Mouse (Mus musculus) gastrocnemius, postnatal 4 days (tissue): ENCODE results near the gene Adgre4. TPM values are rescaled to one million over a fixed set of nuclear protein-coding genes. Genes with fewer than 3 reads are reported as not detected.
"Not testable (repeated sequence)": the region's sequence is repeated elsewhere in the genome, so short reads cannot be mapped to it uniquely, and the experiment has no call there.

Source experiments
- DNase-seq, 2 experiments: peaks; one replicate each; pipeline ENCODE4 v3.0.0; 2021 to 2022; ENCODE audit warnings: low spot score in 2 of 2, mixed read lengths in 2 of 2
- long read RNA-seq, 2 experiments: library from polyadenylated mRNA; stranded (forward); transcript quantifications; one replicate each; pipeline ENCODE4 v2.0.0; 2021
- total RNA-seq, 2 experiments: library from RNA; stranded (reverse); gene quantifications; 2 replicates each; pipeline ENCODE4 v1.2.3; 2021

Adgre4 gene
- total RNA-seq: under 1 TPM; 0.20 to 0.70 TPM
- long read RNA-seq, experiment 1: 0 reads
- long read RNA-seq, experiment 2: 0 reads

DNA sequence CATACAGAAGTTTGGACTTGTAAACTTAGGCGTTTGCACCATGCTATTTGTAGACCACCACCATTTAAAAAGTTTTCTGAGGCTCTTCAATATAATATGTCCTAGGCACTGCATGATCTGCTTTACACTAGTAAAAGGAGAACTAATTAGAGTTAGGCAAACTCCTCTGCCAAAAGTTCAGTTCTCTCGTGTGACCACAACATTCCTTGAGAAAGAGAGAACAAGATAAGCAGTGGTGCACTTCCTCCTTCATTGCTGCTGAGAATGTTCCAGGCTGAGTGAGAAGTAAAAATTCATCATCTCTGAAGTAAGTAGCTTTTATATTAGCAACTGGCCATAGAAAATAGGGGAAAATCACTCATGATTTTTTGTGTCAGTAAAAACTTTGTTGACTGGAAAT, at the start of gene Adgre4:
Gene Adgre4, plus strand, starts transcription at position 199 of the 400 bp plus-strand sequence.
- DNase-seq: no peak

DNA sequence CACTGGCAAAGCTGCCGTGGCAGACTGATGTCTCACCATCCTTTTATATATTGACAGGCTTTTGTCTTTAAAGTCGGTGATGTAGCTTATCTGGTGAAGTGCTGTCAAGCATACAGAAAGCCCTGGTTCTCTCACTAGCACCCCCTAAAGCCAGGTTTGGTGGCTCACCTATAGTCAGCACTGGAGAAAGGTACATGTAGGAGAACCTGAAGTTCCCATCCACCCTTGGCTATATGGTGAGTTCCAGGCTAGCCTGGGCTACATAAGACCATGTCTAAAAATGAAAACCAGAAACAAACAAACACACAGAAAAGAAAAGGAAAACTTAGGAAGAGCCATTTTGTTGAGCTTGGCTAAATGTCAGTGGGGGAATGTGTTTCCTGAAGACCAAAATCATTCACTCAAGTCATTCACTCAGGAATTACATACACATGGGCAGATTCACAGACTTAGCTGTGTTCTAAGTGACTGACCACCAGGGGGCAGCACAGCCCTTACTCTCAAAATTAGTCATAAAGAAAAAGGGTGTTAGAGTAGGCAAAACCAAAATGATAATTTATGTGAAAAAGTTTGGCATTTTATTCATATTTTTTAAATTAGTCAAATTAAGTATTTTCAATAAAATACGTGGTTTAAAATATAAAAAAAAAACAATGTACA, 47.5 kb upstream of the Adgre4 start:
- DNase-seq: peak; percentile 28 to 64

DNA sequence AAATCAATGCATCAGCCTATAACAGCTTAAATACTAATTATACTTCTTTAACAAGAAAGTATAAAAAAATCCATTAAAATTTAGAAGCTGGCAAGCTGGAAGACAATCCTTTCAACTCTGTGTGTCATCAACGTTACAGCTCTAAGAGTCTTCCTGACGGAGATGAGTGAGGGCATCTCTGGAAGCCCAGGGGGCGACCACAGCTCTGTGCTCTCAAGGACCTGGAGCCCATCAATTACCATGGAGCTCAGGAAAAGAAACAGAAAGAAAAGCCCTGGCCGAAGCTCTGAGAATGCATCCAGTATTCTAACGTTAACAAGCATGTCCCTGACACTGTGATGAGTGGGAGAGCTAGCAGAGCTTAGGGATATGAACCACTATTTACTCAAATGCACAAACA, 46.9 kb upstream of the Adgre4 start:
- no peak for DNase-seq

DNA sequence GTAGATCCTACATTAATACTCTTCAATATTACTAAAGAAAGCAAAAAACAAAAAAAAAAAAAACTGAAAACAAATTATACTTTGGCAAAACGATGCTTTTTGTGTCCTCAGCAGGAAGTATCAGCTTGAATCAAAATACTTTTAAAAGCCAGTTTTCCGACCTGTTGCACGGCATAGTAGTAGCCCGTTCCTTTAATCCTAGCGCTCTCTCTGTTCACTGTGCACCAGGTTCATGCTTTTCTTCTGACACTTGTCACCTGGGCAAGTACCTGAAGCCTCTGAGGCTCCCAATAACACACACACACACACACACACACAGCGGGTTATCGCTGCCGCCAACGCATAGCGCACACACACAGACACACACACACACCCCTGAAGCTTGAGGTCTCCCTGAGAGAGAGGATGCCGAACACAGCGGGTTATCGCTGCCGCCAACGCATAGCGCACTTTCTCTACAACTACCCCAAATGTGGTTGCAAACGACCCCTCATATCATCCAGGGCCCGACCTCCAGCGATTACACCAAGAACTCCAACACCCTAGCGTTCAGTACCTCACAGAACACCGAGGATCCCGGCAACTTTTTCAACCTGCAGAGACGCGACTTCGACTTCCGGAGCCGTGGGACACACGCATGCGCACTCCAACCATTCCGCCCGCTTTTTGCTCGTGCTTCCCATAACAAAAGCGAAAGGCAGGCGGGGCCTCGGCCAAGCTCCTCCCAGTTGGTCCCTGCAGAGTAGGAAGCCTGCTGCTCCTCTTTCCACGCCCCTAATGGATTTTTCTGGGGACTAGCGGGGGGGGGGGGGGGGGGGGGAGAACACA, 37.6 kb upstream of the Adgre4 start, which contains the start of gene Pot1b:
Gene Pot1b, minus strand, starts transcription at position 645 of the 828 bp plus-strand sequence.
- peak; percentile 95 to 97 for DNase-seq

DNA sequence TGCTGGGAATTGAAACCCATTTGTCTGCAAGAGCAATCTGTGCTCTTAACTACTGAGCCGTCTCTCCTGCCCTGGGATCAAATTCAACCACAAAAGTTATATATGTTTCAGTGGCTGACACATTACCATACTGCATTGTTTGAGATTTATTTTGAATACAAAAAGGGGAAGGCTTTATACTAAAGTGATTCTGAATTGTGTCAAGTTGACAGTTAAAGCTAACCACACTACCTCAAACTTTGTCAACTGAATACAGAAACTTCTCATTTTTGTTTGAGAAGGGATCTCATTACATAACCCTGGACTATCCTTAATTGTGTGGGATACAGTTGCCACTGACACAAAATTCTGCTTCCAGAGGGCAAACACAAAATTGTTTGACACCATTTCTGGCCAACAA, 28.5 kb upstream of the Adgre4 start:
- no peak for DNase-seq

DNA sequence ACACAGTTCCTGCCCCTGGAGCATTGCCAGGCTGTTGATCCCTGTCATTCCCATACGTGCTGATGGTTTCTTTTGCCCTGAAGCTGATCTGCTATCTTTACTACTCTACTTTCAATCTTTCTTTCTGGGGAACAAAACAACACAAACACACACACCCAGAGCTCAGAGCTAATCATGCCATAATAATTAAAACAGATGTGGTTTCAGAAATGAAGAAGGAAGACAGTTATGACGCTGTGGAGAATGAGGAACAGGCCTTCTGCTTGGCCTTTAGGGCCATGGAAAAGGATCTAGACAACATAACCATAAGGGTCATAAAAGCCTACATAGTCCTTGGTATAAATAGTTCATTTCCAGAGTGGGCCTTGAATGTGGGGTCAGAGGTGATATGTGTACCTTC, 27.5 kb upstream of the Adgre4 start:
- DNase-seq: no peak

DNA sequence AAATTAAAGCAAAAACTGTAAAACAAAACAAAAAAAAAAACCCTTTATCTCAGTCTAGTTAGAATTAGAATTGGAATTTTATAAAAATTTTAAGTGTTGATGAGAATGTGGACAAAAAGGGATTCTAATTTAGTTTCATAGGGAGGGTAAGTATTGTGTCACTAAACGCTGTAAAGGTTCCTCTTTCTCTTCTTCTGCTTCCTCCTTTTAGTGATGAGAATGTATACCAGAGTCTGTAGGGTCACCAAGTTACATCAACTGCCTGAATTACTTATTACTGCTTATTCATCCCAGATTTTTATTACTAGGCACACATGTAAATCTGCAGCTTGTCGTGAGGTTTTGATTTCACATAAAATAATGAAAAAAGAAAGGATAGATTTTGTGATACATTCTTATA, 23.6 kb upstream of the Adgre4 start:
- DNase-seq: no peak

DNA sequence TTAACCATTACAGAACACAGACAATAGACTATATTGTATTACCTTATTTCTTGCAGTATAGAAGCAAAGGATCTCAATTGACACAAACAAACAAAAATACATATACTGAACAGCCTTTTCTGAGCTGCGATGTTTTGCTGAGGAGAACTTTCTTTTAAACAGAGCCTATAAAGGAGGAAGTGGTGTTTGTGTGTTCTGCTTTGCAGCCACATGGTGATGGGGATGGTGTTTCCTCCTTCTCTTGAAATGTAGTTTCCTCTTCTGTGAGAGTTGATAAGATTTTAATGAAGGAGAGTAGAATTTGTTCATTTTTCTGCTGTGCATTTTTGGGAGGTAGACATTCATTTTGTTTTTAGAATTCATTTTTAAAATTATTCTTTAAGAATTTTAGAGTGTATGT, 13.1 kb upstream of the Adgre4 start:
- no peak for DNase-seq

DNA sequence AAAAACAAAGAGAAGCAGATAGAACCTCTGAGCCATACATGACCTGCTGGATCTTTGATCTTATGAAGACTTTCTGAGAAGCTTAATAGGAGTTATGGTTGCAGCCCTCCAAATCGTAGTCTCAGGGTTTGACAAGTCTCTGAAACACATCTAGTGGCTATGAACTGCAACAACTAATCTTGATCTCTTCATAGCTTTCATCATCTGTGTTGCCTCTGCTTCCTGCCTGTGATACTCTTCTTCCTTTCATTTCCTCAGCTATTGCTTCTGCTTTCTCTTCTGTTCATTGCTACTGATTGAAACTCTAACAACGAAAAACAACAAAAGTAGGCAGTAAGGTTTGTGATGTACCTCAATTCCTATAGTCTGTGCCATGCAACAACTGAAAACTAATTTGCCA, 1.4 kb downstream of the Adgre4 start:
- no peak for DNase-seq

DNA sequence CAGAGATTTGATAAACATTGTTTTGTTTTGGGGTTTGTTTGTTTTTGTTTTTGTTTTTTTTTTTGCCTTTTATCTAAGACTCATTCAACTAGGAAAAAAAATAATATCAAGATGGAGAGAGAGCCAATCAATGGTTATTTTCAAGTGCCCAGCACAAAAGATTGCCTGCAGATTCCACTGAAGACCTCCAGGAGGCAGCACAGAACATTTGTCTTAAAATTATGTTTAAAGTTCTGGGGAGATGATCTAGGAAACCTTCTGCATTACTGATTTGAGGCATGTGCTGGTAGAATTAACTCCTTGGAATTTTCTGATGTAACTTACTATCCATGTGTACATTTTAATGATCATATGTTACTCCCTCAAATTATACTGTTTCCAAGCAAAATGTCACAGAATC, 63.9 kb downstream of the Adgre4 start:
- DNase-seq: no peak

DNA sequence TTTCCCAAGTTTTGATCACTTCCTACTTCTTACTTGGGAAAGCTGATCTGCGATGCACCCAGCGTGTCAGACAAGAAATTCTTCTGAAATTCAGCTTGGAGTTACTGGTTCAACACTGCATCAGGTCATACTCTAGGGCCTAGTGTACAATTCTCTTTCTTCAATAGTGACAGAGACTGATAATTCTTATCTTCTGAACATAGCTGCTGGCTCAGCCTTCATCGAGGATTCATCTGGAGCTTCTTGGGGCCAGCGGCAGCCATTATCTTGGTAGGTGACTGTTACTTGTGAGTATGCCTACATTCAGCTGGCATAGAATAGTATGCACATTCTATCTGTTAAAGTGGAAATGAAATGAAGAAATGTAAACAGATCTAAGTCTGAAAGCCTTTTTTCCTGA, 67.1 kb downstream of the Adgre4 start:
- no peak for DNase-seq

DNA sequence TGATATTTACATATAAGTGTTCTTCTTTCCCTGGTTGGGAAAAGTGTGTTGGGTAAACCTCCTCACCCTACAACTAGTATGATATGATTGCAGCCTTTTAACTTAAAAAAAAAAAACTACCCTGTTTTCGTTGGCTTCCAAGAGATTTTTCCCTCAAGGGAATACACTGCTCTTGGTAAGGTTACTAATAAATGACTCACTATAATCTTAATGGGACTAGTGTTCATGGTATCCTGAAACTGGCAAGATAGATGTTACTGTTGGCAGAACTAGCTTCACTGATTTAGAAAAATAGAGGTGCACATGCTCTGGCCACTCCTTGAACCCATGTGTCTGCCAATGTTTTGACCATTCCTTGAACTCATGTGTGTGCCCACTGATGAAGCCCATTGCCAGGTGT, 71.8 kb downstream of the Adgre4 start:
- DNase-seq: no peak

DNA sequence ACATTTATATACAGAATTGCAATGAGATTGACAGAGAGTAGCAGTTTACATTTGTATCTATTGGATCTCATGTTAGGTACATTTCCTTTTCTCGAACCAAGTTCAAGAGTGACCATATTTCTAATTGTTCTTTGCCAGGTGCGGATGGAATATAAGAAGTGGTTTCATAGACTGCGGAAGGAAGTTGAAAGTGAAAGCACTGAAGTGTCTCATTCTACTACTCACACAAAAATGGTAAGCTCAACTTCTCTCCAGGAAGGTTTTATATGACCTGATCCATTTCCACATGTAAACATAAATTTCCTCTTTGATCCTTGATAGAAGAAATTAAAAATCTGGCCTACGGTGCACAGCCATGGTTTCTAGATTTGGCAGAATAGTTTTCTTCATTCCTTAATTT, 93.3 kb downstream of the Adgre4 start:
- DNase-seq: no peak

DNA sequence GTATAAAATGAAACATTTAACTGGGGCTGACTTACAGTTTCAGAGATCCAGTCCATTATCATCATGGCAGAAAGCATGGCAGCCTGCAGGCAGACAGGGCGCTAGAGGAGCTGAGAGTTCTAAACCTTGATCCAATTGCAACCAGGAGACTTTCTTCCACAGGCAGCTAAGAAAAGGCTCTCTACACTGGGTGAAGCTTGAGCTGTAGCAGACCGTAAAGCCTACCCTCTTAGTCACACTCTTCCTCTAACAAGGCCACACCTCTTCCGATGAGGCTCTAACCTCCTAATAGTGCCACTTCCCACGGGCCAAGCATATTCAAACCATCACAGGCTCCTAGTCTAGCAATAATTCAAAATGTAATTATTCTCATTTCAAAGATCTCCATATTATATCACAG, 127.4 kb downstream of the Adgre4 start:
- DNase-seq: no peak

DNA sequence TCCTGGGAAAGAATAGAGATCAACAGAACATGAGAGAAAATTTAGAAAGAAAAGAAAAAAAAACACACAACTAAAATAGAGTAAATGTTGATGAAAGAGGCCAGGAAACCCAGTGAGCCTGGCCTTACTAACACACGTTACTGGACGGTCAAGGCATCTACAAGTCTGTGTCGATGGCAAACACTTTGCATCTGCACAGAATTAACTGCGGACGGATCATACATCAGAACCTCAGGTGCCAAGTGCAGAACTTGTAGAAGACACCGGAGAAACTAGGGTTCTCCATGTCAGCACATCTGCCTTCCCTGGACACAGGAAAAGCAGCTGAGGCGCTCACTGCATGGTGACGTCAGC, 128.5 kb downstream of the Adgre4 start:
- not testable (repeated sequence) for DNase-seq

DNA sequence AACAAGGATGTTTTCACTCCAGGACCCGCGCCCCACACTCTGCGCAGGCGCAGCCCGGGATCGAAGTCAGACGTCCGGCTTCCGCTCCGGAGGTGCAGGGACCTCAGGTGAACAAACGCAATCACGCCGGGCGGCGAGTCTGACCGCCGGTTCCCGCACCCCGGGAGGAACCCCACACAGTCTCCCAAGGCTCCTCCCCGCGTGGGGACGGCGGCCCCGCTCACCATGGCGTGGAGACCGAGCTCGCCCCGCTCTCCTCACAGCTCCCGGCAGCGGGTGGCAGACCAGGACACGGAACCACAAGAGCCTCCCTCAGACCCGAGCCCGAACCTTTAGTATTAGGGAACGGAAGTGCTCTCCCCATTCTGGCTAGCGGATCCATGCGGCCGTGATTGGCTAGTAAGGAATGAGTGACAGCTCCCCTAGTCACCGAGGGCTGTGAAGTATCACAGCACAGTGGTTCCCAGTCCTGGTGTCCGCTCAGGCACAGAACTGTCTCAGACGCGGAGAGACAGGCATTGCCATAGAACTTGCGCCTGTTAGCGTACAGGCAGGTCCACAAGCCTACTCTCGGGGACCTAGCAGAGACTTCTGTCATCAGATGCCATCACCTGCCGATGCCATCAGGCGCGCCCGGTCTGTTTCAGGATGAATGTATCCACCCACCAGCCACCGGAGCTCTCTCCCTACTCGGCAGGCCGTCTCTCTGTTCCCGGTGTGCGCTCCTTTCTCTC, 129.0 kb downstream of the Adgre4 start, which contains the start of gene Zfp119a:
Gene Zfp119a, minus strand, starts transcription at position 295 of the 734 bp plus-strand sequence.
- peak; percentile 41 to 68 for DNase-seq

DNA sequence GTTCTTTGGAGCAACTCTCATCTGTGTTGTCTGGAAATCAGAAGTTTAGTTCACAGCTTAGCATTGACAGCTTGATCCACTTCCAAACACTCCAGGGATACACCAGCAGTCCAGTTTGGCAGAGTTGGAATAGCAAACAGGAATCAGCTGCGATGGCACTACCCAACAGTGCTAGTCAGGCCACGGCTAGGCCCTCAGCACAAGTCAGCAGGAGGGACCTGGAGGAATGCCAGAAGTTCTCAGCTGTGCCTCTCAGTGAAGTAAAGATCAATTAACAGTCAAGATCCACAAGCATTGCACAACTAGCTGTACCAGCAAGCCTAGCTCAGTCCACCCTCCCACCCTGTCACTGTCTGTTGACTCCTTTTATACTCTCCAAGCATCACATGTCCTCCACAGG, 133.8 kb downstream of the Adgre4 start:
- DNase-seq: no peak

DNA sequence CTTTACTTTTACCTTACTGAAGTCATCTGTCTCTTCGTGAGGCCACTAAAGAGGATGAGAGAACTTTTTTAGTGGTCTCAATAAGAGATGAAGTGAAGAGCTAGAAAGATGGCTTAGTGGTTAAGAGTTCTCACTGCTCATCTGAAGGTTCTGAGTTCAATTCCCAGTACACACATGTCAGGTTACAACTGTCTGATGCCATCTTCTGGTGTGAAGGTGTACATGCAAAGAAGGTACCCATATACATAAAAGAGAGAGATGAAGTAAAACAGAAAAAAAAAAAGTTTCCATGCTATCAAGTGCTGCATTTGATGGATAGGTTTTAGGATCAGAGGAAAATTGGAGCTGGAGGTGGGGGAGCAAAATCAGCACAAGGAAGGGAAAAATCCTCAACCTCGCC, 135.1 kb downstream of the Adgre4 start:
- DNase-seq: no peak

DNA sequence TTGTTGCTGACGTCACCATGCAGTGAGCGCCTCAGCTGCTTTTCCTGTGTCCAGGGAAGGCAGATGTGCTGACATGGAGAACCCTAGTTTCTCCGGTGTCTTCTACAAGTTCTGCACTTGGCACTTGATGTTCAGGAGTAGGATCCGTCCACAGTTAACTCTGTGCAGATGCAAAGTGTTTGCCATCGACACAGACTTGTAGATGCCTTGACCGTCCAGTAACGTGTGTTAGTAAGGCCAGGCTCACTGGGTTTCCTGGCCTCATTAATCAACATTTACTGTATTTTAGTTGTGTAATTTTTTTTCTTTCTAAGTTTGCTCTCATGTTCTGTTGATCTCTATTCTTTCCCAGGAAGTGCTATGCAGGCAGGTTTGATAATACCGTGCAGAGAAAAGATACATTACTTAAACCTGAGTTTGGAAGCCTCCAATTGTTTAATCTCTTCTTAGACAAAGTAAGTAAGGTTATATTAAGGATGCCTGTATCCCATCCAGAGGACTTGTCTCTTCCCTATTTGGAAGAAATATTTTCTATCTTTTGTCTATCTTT, 142.7 kb downstream of the Adgre4 start:
- not testable (repeated sequence) for DNase-seq

DNA sequence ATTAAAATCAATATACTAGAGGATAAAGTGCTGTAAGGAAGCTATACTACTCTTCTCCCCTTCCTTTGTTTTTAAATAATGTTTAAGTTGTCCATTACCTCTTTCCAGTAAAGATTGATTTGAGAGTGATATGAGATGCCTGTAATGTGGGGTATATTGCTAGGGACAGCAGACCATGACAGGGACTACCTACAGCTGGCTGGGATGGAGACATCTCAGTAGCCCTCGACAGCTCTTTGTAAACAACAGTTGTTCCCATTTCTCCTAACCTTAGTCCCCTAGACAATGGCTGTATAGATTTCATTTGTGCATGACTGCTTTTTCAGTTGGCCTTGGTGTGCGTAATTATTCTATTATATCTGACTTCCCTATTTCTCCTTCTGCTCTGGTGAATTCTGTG, 153.3 kb downstream of the Adgre4 start:
- no peak for DNase-seq
